Mouse (Mus musculus) lung, postnatal 0 days (tissue): ENCODE measurements around the gene Tmem108. TPM values are rescaled to one million over a fixed set of nuclear protein-coding genes. Genes with fewer than 3 reads are reported as not detected.

Experiments
- ATAC-seq: fragments of 200-750 bp; cut with Nextera tagmentation; 2 replicates; pipeline ENCODE4 v1.8.0; 2017; ENCODE audit warnings: moderate library complexity
- DNase-seq: peaks from one replicate; pipeline ENCODE4 v3.0.0-alpha.2; 2016; ENCODE audit warnings: low spot score
- H3K27ac ChIP-seq: fragments of 300-500 bp; sonication (generic); 2 replicates; pipeline ENCODE4 v1.5.1; 2014; ENCODE audit warnings: antibody characterized with exemption, mild to moderate bottlenecking, low read length, mixed read lengths
- H3K27me3 ChIP-seq: fragments of 300-500 bp; sonication (generic); replicated peaks from 2 replicates; pipeline ENCODE4 v1.6.1; 2014; ENCODE audit warnings: low read length, mixed read lengths; ENCODE audit not compliant: insufficient read depth
- H3K36me3 ChIP-seq: fragments of 300-500 bp; sonication (generic); 2 replicates; pipeline ENCODE4 v1.6.1; 2014; ENCODE audit warnings: low read length, mixed read lengths; ENCODE audit not compliant: insufficient read depth
- H3K4me1 ChIP-seq: fragments of 300-500 bp; sonication (generic); 2 replicates; pipeline ENCODE4 v1.6.1; 2014; ENCODE audit warnings: antibody characterized with exemption, low read depth, low read length, mixed read lengths; ENCODE audit not compliant: insufficient read depth
- H3K4me2 ChIP-seq: fragments of 300-500 bp; sonication (generic); replicated peaks from 2 replicates; pipeline ENCODE4 v1.6.1; 2014; ENCODE audit warnings: low read depth, mild to moderate bottlenecking, low read length, moderate library complexity, mixed read lengths
- H3K4me3 ChIP-seq: fragments of 300-500 bp; sonication (generic); 2 replicates; pipeline ENCODE4 v1.5.1; 2014; ENCODE audit warnings: low read depth, low read length
- H3K9ac ChIP-seq: fragments of 300-500 bp; sonication (generic); replicated peaks from 2 replicates; pipeline ENCODE4 v1.6.1; 2014; ENCODE audit warnings: low read depth, mild to moderate bottlenecking
- H3K9me3 ChIP-seq: fragments of 300-500 bp; sonication (generic); 2 replicates; pipeline ENCODE4 v1.6.1; 2016; ENCODE audit warnings: low read length, mixed read lengths
- CTCF ChIP-seq: IDR thresholded peaks from 2 replicates; pipeline ENCODE4 v1.5.1; 2016; ENCODE audit warnings: antibody characterized with exemption, mild to moderate bottlenecking
- EP300 ChIP-seq: IDR thresholded peaks from 2 replicates; pipeline ENCODE4 v1.6.1; 2016; ENCODE audit warnings: antibody characterized with exemption, mild to moderate bottlenecking, control low read depth
- WGBS: fragments of 180-500 bp; shearing (Covaris S2); extraction: QIAGEN DNeasy Blood & Tissue Kit; methylation state at CpG from one replicate; pipeline ENCODE4 v1.1.7; 2014; 5-methylcytosine and 5-hydroxymethylcytosine counted together
- polyA plus RNA-seq: library from polyadenylated mRNA; unstranded; fragments of >200 nt; fragmentation: Nextera tagmentation; extraction: Ambion mirVana; gene quantifications from 2 replicates; pipeline ENCODE4 v1.2.1, GENCODE M21; 2015

Tmem108 gene
- polyA plus RNA-seq, 1 experiment from 2014 or later = 7.3 TPM

DNA sequence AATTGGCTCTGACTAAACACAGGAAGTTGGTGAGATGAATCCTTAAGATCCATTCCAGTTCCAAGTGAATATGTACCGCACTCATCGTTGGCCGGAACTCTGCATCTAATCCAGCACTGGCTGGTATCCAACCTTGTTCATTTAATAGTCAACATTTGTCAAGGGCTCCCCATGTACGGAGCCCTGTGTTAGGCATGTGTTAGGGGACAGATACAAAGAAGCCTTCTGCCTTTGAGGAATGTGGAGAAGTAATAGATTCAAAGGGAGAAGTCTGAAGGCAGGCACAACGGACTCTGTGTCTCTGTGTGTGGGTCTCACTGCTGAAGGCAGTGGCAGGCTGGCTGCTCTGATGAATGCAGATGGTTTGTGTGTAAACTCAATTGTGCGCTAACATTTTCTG is 202.9 kb downstream of the Tmem108 start:
- no peaks in the 10 kb centered on the region for H3K27me3 ChIP-seq
- 0 out of 2 replicates have a peak, but pooled peaks cover 4% of the 10 kb centered on the region for H3K4me1 ChIP-seq
- no peak for TF ChIP-seq CTCF
- TF ChIP-seq EP300 = no peak
- H3K27ac ChIP-seq = peak overlapping the region; percentile 20; the same call in 1 of the 2 replicates
- H3K4me3 ChIP-seq = no peak overlapping the region
- peak; percentile 40 for DNase-seq
- no peaks in the 10 kb centered on the region for H3K36me3 ChIP-seq
- no peaks in the 10 kb centered on the region for H3K9me3 ChIP-seq
- peak; percentile 40; the same call in 1 of the 2 replicates for ATAC-seq
- H3K4me2 ChIP-seq = no peak overlapping the region
- H3K9ac ChIP-seq = no peak overlapping the region
- WGBS = 29% methylated on average over 6 of the region's 6 CpGs

DNA sequence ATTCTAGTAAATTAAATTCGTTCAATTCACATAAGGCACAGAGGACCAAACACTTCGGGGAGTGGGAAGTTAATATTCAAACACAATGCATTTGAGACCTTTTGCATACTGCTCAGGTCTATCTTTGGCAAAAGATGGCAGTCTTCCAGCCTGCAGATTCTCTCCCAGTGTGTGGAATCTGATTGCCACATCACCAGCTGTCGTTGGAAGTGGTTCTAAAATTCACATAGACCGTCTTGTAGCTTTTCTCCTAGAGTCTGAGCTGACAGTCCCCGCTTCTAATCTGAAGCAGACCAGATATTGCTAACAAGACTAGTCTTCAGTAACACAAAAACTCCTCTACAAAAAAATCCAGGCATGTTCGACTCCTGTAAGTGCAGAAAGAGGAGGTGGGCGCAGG is 203.4 kb downstream of the Tmem108 start:
- no peak overlapping the region for H3K4me3 ChIP-seq
- no peak overlapping the region for H3K9ac ChIP-seq
- H3K27me3 ChIP-seq = no peaks in the 10 kb centered on the region
- H3K9me3 ChIP-seq = no peaks in the 10 kb centered on the region
- no peak for TF ChIP-seq CTCF
- no peak for TF ChIP-seq EP300
- DNase-seq (peak; percentile 69), ATAC-seq (peak; percentile 59)
- WGBS = 62% methylated on average over 7 of the region's 7 CpGs
- H3K36me3 ChIP-seq = no peaks in the 10 kb centered on the region
- H3K4me1 ChIP-seq = 0 out of 2 replicates have a peak, but pooled peaks cover 4% of the 10 kb centered on the region
- peak overlapping the region; percentile 20; the same call in 1 of the 2 replicates for H3K27ac ChIP-seq
- H3K4me2 ChIP-seq = no peak overlapping the region

DNA sequence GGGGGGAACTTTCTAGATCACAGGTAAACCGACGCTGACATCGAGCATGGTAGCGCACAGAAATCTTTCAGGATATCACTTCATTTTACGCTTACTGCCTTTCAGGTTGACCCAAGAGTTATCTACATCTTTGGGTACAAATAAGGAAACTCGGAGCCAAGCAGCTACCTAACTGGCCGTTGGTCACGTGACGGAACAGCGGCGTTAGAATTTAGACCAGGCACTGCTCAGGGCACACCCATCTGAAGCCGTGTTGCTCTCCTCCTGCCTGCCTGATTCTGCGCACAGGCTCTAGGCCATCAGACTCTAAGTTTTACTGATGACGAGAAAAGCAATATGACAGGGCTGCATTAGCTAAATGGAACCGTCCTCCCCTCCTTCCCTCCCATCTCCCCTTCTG is 204.6 kb downstream of the Tmem108 start:
- H3K36me3 ChIP-seq = no peaks in the 10 kb centered on the region
- H3K4me2 ChIP-seq = no peak overlapping the region
- no peak overlapping the region for H3K9ac ChIP-seq
- WGBS = 89% methylated on average over 15 of the region's 15 CpGs
- TF ChIP-seq EP300 (no peak), CTCF (no peak)
- no peak overlapping the region for H3K27ac ChIP-seq
- DNase-seq = no peak
- no peaks in the 10 kb centered on the region for H3K9me3 ChIP-seq
- ATAC-seq = no peak
- H3K27me3 ChIP-seq = no peaks in the 10 kb centered on the region
- no peak overlapping the region for H3K4me3 ChIP-seq
- 0 out of 2 replicates have a peak, but pooled peaks cover 4% of the 10 kb centered on the region for H3K4me1 ChIP-seq

DNA sequence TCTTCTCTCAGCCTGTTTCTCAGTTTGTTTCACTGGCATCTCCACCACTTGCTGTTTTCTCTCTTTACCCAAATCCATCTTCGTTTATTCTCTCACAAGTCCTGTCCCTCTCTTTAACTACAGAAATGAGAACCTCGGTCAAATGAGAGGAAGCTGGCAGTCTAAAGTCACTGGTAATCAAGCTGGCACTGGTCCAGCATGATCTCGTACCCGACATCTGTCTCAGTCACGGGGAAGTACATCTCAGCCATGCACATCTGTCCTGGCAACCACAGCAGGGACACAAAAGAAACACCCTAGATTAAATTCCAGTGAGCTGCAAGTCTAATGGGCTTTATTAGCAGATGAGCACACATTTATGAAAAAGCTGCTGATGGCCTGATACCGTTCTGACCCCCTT is 206.3 kb downstream of the Tmem108 start:
- 26% methylated on average over 6 of the region's 6 CpGs for WGBS
- ATAC-seq = no peak
- no peak for DNase-seq

GRCm38 (mm10) chr9:103550661-103551248 is 210.9 kb downstream of the Tmem108 start:
- ATAC-seq (no peak), DNase-seq (no peak)
- H3K9me3 ChIP-seq = no peaks in the 10 kb centered on the region
- no peak overlapping the region for H3K4me2 ChIP-seq
- no peaks in the 10 kb centered on the region for H3K4me1 ChIP-seq
- 52% methylated on average over 21 of the region's 21 CpGs for WGBS
- no peaks in the 10 kb centered on the region for H3K27me3 ChIP-seq
- TF ChIP-seq CTCF (no peak), EP300 (no peak)
- no peak overlapping the region for H3K27ac ChIP-seq
- no peak overlapping the region for H3K4me3 ChIP-seq
- no peaks in the 10 kb centered on the region for H3K36me3 ChIP-seq
- no peak overlapping the region for H3K9ac ChIP-seq

More for the DNA sequence above, 206.3 kb downstream of the Tmem108 start:
- TF ChIP-seq CTCF (no peak), EP300 (no peak)
- Histone ChIP-seq H3K9ac (no peak overlapping the region), H3K36me3 (no peaks in the 10 kb centered on the region), H3K4me3 (no peak overlapping the region), H3K4me1 (0 out of 2 replicates have a peak, but pooled peaks cover 4% of the 10 kb centered on the region), H3K9me3 (no peaks in the 10 kb centered on the region), H3K4me2 (no peak overlapping the region), H3K27me3 (no peaks in the 10 kb centered on the region), H3K27ac (no peak overlapping the region)

DNA sequence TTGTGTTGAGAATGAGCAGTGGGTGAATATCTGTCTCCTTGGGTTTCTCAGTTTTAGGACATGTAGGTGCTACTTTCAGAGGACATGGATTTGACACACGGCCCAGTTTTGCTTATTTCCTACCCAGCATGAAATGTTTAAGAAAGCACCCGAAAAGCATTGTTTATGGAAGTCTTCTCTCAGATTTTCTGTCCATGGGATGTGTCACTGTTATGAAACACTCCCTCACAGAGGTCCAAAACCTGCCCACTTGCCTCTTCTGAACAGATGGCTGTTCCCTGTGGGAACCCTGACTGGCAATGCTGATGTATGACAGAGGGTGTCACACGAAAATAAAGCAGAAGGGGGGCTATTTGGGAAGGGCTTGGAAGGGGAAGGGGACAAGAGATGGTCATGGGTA is 212.5 kb downstream of the Tmem108 start:
- H3K27me3 ChIP-seq = no peaks in the 10 kb centered on the region
- no peak overlapping the region for H3K27ac ChIP-seq
- no peaks in the 10 kb centered on the region for H3K4me1 ChIP-seq
- DNase-seq = no peak
- no peak overlapping the region for H3K4me3 ChIP-seq
- WGBS = 51% methylated on average over 3 of the region's 3 CpGs
- H3K9me3 ChIP-seq = no peaks in the 10 kb centered on the region
- TF ChIP-seq CTCF (no peak), EP300 (no peak)
- no peak overlapping the region for H3K4me2 ChIP-seq
- ATAC-seq = no peak
- no peak overlapping the region for H3K9ac ChIP-seq
- H3K36me3 ChIP-seq = no peaks in the 10 kb centered on the region

DNA sequence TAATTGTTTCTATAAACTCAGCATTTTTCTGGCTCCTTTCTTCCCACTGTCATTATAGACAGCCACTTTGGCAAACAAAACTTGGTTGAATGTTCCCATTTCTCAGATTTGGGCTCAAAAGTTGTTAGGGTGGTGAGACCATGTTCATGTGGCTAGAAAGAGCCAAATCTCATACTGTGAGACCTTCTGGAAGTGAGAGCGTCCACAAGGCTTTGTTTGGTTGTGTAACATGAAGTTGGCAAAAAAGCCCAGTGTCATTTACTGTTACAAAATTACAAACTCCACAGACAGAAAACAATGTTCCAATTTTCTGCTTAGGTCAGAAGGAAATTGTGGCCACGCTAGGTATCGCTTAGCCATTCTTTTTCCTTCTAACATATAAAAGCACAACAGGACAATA is 213.0 kb downstream of the Tmem108 start:
- peak; percentile 16 for DNase-seq
- TF ChIP-seq EP300 (no peak), CTCF (no peak)

More for the DNA sequence above, 213.0 kb downstream of the Tmem108 start:
- H3K4me1 ChIP-seq = no peaks in the 10 kb centered on the region
- H3K27ac ChIP-seq = no peak overlapping the region
- no peaks in the 10 kb centered on the region for H3K36me3 ChIP-seq
- H3K4me2 ChIP-seq = no peak overlapping the region
- no peak overlapping the region for H3K4me3 ChIP-seq
- WGBS = 75% methylated on average over 3 of the region's 3 CpGs
- H3K27me3 ChIP-seq = no peaks in the 10 kb centered on the region
- no peaks in the 10 kb centered on the region for H3K9me3 ChIP-seq
- no peak for ATAC-seq
- no peak overlapping the region for H3K9ac ChIP-seq
